Mouse (Mus musculus): ENCODE results near the gene Sept9. TPM values are rescaled to one million over a fixed set of nuclear protein-coding genes. Genes with fewer than 3 reads are reported as not detected.

Gene Sept9
- polyA plus RNA-seq, 1 experiment: 38.4 TPM

DNA sequence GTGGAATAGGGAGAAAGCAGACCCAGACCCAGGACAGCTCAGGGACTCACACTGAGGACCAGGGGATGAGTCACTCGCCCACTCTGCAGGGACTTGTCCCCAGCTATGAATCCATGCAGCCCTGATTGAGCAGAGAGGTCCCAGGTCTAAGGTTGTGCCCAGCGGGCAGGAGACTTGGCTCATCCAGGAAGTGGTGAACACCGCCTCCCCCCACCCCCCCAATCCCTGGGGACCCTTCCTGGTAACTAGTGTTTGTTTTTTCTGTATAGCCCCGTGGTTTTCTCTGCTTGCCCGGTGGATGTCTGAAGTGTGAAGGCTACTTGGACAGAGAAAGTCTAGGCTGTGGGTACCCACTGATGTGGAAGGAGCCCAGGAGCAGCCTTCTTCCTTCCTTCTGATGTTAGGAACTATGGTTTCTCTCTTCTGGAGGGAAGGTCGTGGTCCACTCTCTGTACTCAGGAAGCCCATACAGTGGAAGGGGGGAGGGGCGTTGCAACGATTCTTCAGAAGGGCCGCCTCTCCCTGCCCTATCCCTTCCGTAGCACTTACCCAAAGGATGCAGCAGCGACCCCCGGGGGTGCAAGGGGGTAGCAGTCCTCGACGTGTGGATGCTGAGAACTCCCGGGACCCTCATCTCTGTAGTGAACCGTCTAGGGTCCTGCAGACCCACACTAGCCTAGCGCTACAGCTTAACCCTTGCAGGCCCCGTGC lies 66.0 kb downstream of the Sept9 start:
- DNase-seq (ENCODE audit: low spot score): no peak

DNA sequence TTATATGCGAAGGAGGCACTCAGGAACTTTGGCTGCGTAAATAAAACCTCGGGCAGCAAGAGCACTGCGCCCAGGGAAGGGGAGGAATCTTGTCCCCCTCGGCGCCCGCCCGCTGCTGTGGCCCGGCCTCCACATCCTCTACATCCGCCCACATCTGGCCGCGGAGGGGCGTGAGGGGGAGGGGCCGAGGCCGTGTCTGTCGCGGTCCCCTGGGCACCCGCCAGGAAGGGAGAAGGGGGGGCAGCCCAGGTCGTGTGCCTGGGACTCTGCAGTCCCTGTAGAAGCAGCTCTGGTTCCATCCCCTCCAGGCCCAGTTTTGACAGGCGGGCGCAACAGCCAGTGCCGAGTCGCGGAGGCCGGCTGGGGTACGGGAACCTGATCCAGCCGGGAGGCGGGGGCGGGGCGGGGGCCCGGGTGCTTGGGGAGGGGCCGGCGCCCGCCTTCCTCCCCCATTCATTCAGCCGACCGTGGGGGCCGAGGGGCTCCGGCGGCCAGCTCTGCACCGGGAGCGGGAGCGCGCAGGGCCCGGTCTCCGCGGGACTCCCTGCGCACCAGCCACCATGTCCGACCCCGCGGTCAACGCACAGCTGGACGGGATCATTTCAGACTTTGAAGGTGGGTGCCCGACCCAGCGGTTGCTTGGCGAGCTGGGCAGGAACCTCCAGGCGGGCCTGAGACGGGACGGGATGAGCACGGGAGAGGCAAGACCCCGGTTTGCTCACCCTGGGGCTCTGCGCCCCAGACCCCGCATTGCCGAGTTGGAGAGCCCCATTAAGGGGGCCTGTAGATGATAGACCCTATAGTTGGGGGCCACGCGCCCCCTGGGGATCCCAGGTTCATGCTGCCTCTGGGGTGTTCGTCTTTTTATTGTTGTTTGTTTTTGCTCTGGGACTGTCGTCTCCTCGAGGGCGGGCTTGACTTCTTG lies 66.8 kb downstream of the Sept9 start:
- peak; percentile 63 for DNase-seq (ENCODE audit: low spot score)

DNA sequence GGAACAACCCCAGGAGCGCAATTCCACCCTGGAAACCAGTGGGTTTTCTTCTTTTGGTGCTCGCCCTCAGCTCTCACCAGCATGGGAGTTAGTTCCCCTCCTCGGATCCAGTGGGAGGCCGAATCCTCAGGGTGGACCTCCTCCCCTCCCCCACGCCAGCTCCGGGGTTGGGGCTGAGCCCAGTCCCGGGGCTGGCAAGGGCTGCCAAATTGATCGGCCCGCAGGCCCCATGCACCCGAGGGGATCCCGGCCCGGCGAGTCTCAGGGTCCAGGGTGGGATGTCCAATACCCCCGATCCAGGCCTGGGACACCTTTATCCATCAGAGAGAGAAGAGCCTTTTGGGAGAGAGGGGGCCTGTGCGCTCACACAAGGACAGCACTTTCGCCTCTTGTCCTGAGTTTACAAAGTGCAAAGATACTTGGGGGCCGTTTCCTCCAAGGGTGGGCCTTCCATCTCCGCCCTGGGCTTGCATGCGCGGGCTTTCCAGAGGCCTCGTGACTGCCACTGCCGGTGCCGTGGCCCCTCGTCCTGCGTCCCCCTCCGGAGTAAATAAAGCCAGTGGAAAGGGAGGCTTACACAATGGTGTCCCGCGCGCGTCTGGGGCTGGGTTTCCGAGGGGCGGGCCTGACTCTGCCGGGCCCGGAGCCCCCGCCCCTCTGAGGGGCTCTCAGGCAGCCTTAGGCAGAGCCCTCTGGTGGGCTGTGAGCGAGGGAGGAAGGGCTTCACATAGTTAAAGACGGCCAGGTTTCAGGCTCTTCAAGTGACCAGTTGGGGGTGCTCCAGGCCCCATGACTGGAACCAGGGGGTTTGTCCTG lies 67.7 kb downstream of the Sept9 start:
- DNase-seq (ENCODE audit: low spot score): peak; percentile 51

DNA sequence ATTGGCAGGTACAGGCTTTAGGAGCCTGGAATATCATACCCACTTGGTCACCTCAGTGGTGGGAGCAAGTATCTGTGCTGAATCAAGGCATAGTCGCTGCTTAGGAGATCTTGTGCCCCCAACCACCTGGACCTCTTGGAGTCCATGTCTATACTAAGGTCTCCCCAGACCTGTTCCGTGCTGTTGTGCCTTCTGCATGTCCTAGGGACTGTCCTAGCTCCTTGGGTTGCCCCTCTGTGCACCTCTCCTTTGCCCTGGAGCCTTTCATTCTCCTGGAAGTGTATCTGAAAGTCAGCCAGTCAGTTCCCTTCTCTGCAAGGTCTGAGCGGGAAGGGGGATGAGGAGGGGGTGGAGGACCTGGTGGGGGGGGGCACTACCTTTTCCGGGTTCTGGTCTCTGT lies 68.4 kb downstream of the Sept9 start:
- no peak for DNase-seq (ENCODE audit: low spot score)

DNA sequence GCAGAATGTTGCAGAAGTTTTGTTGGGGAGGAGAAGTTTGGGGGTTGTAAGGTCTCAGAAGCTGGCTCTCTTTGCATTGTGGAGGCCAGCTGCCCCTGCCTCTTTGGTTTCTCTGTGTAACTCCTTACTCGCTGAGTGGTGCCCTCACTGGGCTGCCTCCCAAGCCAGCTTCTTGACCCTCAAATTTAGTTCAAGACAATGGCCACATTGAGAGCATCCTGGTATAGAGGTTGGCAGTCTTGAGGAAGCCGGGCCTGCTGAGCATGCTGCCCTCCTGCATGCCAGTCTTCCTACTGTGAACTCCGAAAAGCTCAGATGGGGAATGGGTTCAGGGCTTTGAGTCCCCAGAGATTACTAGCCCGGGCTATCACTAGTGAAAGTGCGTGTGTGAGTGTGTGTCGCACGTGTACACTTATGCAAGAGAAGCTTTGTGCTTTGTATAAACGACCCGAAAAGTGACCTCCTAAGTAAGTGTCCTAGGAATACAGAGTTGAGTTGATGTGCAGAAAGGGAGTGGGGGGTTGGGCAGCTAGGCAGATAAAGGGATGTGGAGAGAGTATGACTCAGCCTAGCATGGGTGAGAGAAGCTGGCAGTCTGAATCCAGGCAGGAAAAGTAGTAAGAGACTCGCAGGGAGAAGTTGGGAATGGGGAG lies 69.0 kb downstream of the Sept9 start:
- no peak for DNase-seq (ENCODE audit: low spot score)

DNA sequence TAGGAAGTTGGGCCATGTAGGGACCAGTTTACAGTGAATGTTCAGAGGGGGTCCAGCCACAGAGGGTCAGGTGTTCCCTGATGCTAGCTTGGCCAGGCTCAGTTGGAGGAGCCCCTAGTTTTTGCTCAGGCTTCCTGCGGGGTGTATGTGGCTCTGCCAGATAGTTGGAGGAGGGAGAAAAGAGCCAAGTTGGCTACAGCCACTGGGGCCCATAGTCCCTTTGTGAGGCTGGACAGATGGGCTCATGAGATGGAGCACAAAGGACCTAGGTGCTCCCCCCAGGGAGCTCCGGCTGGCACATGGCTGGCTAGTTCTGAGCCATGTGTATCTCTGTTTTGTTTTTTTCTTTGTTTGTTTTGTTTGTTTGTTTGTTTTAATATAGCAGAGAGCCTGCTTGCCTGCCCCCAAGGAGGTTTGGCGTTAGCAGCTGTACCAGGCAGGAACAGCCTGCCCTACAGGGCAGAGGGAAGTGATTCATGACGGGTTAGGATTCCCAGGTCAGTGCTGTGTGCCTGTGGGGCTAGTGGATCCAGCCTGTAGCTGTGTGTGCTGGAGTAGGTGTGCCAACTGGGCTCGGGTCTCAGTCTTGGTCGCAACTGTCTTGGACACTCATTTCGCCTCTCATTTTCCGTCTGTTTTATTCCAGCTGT lies 69.7 kb downstream of the Sept9 start:
- DNase-seq (ENCODE audit: low spot score): no peak

DNA sequence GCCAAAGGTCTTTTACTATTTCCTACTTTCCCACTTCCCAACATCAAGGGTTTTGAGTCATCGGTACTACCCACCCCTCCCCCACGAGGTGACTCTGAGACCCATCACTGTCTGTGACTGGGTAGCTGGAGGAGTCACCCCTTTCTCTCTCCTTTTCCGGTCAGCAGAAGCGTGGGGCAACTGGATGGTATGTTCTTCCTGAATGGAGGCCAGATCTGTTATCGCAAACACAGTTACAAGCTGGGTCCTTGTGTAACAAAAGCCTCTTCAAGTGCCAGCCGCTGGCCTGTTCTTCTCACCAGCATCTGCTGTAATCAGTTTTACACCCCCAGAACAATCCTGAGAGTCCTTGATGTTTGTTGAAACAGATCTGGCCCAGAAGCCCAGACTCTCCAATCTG lies 70.5 kb downstream of the Sept9 start:
- DNase-seq (ENCODE audit: low spot score): no peak

DNA sequence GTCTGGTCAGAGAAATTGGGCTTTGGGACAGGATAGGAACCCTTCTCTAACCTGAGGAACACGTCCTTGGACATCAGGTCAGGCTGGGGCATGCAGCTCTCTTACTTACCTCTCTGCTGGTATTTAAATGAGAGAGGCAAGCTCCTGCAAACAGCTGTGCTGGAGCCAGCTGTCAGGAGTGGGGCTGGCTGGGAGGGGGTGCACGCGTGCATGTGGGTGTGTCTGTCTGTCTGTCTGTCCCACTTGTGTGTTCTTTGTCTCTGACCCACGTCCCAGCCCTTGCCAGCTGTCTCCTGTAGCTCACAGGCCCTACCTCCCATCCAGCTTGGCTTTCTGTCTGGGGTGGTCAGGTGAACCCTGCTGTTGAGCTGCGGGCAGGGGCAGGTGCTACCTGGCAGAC lies 75.5 kb downstream of the Sept9 start:
- DNase-seq (ENCODE audit: low spot score): no peak

DNA sequence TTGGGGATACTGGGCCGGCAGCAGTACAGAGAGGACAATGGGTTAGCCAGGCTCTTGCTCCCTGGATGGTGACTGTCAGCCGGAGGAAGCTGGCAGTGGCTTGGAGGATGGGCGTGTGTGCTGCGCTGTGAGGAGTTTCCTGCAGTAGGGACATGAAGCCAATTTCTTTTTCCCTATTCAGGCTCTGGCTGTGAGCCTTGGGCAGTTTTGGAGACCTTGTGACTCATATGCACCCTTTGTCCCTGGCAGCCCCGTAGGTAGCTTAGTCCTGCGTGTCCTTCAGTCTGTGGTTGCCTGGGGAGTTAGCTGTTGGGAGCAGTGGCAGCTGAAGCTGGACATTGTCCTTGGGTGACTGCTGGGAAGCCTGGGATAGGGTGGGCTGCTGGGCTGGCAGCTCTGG lies 76.5 kb downstream of the Sept9 start:
- no peak for DNase-seq (ENCODE audit: low spot score)

DNA sequence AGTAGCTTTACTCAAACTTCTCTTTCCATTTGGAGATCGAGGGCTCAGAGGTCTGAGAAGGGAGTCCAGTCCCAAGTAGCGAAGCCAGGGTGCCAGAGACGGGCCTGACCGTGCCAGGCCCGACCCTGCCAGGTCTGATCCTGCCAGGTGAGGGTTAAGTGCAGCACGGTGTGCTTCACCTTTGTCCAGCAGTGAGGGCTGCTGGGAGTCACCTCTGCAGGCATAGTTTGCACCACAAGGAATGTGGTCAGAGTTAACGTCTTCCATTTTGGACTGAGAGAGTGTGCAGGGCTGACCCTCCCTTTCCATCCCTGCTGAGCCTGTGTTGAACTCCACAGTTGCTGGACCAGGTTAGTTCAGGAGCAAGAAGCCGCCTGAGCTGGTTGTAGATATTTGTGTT lies 77.5 kb downstream of the Sept9 start:
- DNase-seq (ENCODE audit: low spot score): no peak

DNA sequence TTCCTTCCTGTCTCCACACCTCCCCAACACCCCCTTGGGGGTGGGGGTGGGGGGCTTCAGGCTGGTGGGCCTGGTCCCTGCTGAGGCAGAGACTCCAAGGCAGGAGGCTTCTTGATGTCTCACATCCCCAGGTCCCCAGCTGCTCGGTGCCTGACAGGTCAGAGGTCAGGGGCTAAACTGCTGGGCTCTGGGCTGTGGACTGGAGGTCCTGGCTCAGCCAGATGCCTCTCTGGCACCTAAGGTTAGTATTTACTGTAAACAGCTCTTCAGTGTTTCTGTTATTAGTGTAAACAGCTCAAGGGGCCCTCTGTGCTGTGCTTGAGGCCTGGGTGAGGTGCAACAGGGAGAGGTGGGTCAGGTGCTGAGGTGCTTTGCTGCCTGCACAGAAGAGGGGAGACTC lies 78.7 kb downstream of the Sept9 start:
- DNase-seq (ENCODE audit: low spot score): no peak

DNA sequence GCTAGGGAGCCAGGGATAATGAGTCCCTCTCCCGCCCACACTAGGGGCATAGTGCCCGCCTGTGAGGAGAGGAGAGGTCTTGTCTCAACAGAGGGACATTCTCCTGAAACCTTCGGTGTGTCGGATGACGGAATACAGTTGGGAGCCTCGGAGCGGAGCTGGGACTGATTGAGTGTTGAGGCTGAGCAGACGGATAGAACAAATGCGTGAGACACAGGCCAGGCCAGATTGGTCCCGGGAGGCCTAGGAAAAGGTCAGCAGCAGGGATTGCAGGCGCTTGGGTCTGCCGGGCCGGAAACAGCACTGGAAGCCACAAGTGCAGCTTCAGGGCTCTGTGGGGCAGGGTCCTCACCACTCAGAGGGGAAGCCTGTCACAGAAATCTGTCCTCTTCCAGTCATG lies 79.1 kb downstream of the Sept9 start:
- DNase-seq (ENCODE audit: low spot score): no peak

DNA sequence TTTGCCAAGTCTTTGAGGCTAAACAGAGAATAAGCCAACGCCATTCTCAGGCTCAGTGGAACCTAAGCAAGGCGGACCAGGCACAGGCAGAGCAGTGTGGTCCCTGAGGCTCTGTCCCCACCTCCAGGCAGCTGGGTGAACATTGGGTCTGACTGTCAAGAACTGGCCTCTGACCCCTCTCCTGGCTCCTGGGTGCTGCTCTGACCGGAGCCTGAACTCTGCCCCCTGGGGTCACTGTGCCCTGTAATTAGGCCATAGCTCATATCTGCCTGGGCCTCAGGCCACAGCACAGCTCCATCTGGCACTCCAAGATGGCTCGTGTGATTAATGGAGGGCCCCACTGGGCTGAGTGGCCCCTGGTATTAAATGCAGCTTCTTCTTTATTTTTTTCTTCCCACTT lies 80.5 kb downstream of the Sept9 start:
- no peak for DNase-seq (ENCODE audit: low spot score)

DNA sequence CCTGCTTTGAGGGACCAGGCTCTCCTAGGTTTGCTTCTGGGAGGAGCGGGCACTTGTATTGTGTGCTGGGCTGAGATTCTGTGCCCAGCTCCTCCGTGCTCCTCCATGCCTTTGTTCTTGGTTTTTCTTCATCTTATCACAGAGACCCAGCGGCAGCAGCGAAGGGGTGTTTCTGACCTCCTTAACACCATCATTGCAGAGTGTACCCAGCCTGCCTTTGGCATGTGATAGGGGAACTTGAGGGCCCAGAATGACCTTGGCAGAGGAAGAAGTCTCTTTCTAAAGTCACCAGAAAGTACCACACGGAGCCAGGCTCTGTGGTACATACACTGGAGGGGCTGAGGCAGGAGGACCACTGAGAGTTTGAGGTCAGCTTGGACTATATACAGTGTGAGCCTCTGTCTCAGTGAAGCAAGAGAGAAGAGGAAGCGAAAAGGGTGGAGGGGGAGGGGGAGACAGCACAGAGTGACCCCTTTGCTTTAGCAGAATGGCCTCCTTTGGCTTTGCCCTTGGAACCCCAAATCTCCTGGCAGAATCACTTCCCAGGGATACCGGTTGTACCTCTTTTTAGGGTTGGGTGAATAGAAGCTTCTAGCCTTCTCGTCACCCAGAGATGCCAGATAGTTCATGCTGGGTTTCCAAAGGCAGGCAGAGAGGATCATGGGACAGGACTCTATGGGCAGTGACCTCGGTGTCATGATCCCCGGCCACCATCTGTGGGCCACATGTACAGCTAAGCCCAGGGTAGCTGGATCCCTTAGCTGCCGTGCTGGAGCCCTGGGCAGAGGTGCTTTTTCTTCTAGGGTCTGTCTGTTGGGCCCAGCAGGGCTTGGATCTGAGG lies 83.8 kb downstream of the Sept9 start:
- no peak for DNase-seq (ENCODE audit: low spot score)

DNA sequence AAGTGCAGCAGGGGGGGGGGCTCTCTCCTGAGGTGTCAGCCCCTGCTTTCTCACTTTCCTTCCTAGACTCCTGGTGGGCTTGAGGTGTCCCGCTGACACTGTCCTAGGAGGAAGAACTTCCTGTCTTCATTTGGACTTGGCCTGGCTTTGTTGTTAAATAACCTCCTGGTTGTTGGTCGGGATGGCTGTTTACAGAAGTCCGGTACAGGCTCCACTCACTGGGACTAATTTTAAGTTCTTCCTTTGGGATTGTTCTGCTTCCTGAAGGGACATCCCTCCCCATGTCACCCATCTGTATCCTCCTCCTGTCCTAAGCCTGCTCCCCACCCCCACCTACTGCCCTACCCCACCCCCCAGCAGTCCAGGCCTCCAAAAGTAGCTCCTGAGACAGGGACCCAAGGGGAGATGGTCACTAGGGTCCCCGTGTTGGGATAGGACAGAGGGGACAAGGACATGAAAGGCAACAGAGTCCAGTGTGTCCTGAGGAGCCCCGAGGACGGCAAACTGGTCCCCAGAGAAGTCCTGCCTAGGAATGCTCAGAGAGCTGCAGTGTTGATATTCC lies 84.5 kb downstream of the Sept9 start:
- DNase-seq (ENCODE audit: low spot score): no peak

DNA sequence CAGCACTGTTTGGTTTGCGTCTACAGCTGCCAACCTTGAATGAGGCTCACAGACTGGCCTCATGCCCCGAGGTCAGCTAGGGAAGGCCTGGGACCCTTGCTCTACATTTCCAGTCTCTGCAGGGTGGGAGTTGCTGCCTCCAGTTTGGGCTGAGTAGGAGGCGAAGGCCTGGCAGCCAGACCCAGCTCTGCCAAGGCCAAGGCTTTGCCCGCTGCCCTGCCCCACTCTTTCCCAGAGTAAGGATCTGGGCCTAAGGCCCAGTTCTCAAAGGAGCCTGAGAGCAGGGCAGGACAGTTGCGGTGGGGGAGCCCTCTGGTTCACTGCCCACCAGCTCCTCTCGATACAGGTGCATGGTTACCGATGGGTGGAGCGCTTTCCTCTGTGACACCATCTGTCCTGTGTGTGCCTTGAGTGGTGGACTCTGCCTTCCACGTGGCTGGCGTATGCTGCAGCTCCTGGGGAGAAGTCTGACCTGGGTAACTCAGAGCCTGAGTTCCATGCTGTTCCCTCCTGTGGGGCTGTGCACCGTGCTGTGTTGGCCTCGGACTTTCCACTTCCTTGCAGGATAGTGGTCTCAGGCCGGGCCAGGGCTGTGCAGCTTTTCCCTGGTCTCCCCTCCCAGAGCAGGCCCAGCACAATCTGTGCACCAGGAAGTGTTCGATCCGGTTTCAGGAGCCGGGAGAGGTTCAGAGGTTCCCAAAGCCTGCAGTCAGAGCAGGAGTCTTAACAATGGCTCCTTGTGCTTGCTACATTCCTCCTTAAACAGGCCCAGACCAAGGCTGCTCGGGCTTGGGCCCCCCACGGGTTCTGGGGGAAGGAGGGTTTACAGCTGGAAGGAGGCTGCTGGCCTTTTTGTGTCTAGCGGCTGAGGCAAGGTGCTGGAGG lies 85.5 kb downstream of the Sept9 start:
- no peak for DNase-seq (ENCODE audit: low spot score)

DNA sequence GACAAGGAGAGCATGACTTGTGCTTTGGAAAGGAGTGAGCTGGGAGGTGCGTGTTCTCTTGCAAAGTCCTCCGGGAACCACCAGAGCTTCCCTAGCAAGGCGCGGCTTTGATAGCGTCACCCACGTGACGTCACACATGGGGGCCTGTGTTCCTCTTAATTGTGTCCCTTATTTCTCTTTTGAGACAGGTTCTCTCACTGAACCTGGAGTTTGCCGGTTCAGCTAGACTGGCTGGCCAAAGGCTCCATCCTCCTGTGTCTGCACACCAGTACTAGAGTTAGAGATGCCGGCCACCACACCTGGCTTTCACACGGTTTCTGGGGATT lies 86.1 kb downstream of the Sept9 start:
- no peak for DNase-seq (ENCODE audit: low spot score)

DNA sequence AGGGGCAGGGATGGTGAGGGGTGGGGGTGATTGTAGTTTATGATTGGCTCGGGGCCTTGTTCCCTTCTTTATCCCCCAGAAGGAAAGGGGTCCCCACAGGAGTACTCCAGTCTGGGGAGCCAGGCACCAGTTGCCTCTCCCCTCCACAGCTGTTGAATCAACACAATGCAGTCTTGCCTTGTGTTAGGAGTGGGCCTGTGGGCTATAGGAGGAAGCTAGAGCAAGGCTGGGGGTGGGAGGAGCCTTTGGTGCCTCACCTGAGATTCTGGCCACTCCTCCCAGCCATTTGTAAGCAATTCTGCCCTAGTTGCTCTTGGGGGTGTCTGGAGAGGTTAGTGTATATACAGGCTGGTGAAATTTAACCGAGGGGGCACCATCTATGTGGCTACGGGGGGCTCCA lies 88.3 kb downstream of the Sept9 start:
- no peak for DNase-seq (ENCODE audit: low spot score)

DNA sequence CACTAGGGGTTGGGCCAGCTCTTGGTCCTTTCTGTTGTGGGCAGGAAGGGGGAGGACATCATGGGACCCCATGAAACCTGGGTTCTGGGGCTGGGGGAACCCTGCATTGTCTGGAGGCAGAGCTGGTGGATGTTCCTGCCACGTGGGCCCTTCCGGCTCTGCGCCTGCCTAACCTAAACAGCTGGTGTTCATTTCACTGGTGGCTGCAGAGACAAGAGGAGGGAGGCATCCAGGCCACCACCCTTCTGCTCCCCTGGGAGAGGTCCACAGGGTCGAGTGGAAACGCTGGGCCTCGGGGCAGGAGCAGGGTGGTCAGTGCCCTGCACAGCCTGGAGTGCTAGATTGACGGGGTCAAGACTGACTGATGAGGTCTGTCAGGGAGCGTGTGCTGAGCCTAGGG lies 89.3 kb downstream of the Sept9 start:
- no peak for DNase-seq (ENCODE audit: low spot score)
